Mouse (Mus musculus) intestine, embryonic 14.5 days (tissue): ENCODE data around the gene Gm45062. TPM values are rescaled to one million over a fixed set of nuclear protein-coding genes. Genes with fewer than 3 reads are reported as not detected.

Experiments
- ATAC-seq: fragments of 200-750 bp; cut with Nextera tagmentation; replicated peaks from 2 replicates; pipeline ENCODE4 v1.8.0; 2017; ENCODE audit warnings: low read depth, moderate number of reproducible peaks, moderate TSS enrichment, moderate library complexity; ENCODE audit not compliant: low FRiP score, low TSS enrichment
- DNase-seq: peaks from one replicate; pipeline ENCODE4 v3.0.0-alpha.2; 2018; ENCODE audit warnings: low spot score
- H3K27ac ChIP-seq: fragments of 300-500 bp; sonication (generic); 2 replicates; pipeline ENCODE4 v1.5.1; 2014; ENCODE audit warnings: low read depth, mild to moderate bottlenecking, control low read depth
- H3K27me3 ChIP-seq: fragments of 300-500 bp; sonication (generic); replicated peaks from 2 replicates; pipeline ENCODE4 v1.6.1; 2014; ENCODE audit warnings: low read length, control low read depth; ENCODE audit not compliant: control insufficient read depth, insufficient read depth
- H3K36me3 ChIP-seq: fragments of 300-500 bp; sonication (generic); 2 replicates; pipeline ENCODE4 v1.6.1; 2014; ENCODE audit warnings: low read length, control low read depth; ENCODE audit not compliant: control insufficient read depth, insufficient read depth
- H3K4me1 ChIP-seq: fragments of 300-500 bp; sonication (generic); replicated peaks from 2 replicates; pipeline ENCODE4 v1.6.1; 2014; ENCODE audit warnings: low read length, control low read depth, mixed read lengths; ENCODE audit not compliant: control insufficient read depth, insufficient read depth
- H3K4me2 ChIP-seq: fragments of 300-500 bp; sonication (generic); 2 replicates; pipeline ENCODE4 v1.6.1; 2014; ENCODE audit warnings: low read length
- H3K4me3 ChIP-seq: fragments of 300-500 bp; sonication (generic); 2 replicates; pipeline ENCODE4 v1.5.1; 2014; ENCODE audit warnings: low read depth, low read length, control low read depth, mixed read lengths
- H3K9ac ChIP-seq: fragments of 300-500 bp; sonication (generic); 2 replicates; pipeline ENCODE4 v1.6.1; 2014; ENCODE audit warnings: mild to moderate bottlenecking, low read length
- H3K9me3 ChIP-seq: fragments of 300-500 bp; sonication (generic); 2 replicates; pipeline ENCODE4 v1.6.1; 2016; ENCODE audit warnings: low read length, control low read depth; ENCODE audit not compliant: control insufficient read depth
- WGBS: fragments of 180-500 bp; shearing (Covaris S2); extraction: QIAGEN DNeasy Blood & Tissue Kit; methylation state at CpG from one replicate; pipeline ENCODE4 v1.1.7; 2014; 5-methylcytosine and 5-hydroxymethylcytosine counted together
- polyA plus RNA-seq: library from polyadenylated mRNA; unstranded; fragments of >200 nt; fragmentation: Nextera tagmentation; extraction: Ambion mirVana; gene quantifications from 2 replicates; pipeline ENCODE4 v1.2.1, GENCODE M21; 2014

Gm45062 gene
- polyA plus RNA-seq, 1 experiment from 2014 or later, result 8.6 TPM

DNA sequence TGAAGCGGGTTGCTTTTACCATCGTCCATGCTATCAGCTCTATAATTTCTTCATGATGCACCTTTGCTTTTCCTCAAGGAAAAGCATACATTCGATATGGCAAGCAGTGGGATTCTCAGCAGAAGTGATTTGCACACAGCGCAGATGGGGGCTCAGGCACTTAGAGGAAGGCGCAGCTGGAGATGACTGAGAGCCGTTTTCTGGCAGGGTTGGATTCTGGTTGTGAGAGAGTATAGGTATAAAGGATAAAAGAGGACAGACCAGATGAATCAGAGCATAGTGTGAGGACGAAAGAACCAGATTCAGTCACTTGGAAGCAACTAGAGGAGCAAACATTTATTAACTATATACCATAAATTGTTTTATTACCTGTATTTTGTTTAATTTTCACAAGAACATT is 286.5 kb downstream of the Gm45062 start:
- Histone ChIP-seq H3K9me3 (no peaks in the 10 kb centered on the region), H3K9ac (no peak overlapping the region), H3K27me3 (no peaks in the 10 kb centered on the region), H3K4me3 (no peak overlapping the region), H3K4me1 (no peaks in the 10 kb centered on the region), H3K27ac (no peak overlapping the region), H3K4me2 (no peak overlapping the region), H3K36me3 (peaks cover 3% of the 10 kb centered on the region; the same call in 1 of the 2 replicates)
- no peak for ATAC-seq
- no peak for DNase-seq
- WGBS, result 95% methylated on average over 7 of the region's 7 CpGs

DNA sequence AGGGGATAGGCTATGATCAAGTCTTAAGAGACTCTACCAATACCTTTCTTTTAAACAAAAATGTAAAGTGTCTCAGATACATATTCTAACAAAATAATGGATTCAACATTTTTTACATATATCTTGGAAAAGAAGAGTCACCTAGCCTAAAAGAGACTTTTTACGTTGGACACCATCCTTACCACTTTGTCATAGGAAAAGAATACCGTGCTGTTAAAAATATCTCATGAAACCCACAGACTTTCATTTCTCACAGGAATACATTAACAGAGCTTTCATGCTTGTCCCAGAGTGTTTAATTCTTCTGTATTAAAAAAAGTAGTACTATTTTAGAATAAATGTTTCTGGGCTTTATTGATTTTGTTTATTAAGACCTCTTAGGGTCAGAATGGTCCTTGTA is 291.9 kb downstream of the Gm45062 start:
- H3K27ac ChIP-seq, result no peak overlapping the region
- no peaks in the 10 kb centered on the region for H3K27me3 ChIP-seq
- H3K9me3 ChIP-seq, result no peaks in the 10 kb centered on the region
- H3K4me3 ChIP-seq, result no peak overlapping the region
- H3K4me1 ChIP-seq, result no peaks in the 10 kb centered on the region
- no peak overlapping the region for H3K4me2 ChIP-seq
- WGBS, result 88% methylated on average over 2 of the region's 2 CpGs
- H3K36me3 ChIP-seq, result no peaks in the 10 kb centered on the region
- ATAC-seq (no peak), DNase-seq (no peak)
- no peak overlapping the region for H3K9ac ChIP-seq

DNA sequence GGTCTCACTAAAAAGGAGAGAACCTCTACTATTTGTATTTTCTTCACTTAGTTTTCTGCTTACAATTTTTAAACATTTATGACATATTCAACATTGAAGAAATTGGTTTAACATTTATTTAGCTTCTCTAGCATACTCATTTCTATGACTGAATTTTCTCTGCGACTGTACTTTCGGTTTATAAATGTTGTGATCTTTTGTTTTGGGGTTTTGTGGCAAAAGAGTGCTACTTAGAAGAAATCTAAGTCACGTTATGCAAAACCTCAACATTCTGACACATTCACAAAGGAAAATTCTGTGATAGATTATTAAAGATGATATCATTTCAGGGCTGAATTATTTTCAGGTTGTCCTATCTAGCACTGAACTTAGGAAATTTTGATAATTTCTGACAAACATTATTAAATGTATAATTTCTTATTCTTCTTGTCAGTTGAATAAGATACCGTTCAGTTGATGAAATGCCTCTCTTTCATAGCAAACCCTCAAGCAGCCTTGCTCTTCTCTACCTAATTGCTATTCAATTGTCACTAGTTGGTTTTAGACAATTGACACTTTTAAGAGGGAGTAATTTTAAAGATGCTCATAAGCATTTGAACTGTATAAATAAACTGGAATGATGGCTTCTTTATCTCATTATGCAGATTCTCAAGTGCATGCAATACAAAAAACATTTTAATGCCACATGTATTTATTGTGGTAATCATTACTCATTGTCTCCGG is 297.8 kb downstream of the Gm45062 start:
- no peak overlapping the region for H3K9ac ChIP-seq
- ATAC-seq, result no peak
- no peaks in the 10 kb centered on the region for H3K9me3 ChIP-seq
- H3K4me3 ChIP-seq, result no peak overlapping the region
- H3K27ac ChIP-seq, result no peak overlapping the region
- no peak overlapping the region for H3K4me2 ChIP-seq
- 90% methylated on average over 5 of the region's 5 CpGs for WGBS
- H3K27me3 ChIP-seq, result no peaks in the 10 kb centered on the region
- H3K4me1 ChIP-seq, result no peaks in the 10 kb centered on the region
- no peak for DNase-seq
- H3K36me3 ChIP-seq, result no peaks in the 10 kb centered on the region; the same call in 1 of the 2 replicates

DNA sequence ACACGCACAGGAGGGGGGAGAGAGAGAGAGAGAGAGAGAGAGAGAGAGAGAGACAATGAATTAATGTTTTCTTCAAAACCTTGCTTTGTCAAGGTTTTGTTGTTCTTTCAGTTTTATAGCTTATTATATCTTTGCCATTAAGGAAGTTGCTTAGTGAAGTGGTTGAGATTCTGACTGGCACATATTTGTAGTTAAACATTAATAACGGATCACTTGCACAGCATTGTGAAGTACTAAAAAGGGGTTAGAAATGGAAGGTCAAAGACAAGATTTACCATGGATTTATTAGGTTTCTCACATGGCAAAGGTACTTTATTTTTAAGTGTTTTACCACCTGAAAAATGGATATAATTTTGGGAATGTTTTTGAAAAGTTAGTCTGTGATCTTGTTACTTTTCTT is 301.4 kb downstream of the Gm45062 start:
- Histone ChIP-seq H3K9me3 (no peaks in the 10 kb centered on the region), H3K27ac (no peak overlapping the region), H3K36me3 (no peaks in the 10 kb centered on the region; the same call in 1 of the 2 replicates), H3K9ac (no peak overlapping the region), H3K4me1 (no peaks in the 10 kb centered on the region), H3K4me2 (no peak overlapping the region), H3K4me3 (no peak overlapping the region), H3K27me3 (no peaks in the 10 kb centered on the region)
- ATAC-seq (no peak), DNase-seq (no peak)
- WGBS, result 82% methylated on average over 2 of the region's 2 CpGs

DNA sequence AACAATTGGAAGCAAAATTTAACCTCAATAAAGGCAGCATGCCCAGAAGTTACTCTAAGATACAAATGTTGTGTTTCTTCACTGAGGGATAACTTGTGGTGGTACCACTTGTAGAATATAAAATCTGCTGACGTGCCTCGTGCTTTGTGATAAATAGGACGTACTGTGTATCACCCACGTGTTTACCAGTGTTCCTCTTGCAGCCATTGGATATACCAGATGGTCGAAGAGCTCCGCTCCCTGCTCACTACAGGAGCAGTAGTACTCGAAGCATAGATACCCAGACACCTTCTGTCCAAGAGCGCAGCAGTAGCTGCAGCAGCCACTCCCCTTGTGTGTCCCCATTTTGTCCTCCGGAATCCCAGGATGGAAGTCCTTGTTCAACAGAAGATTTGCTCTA is 323.1 kb downstream of the Gm45062 start:
- H3K9me3 ChIP-seq, result no peaks in the 10 kb centered on the region
- no peak for ATAC-seq

DNA sequence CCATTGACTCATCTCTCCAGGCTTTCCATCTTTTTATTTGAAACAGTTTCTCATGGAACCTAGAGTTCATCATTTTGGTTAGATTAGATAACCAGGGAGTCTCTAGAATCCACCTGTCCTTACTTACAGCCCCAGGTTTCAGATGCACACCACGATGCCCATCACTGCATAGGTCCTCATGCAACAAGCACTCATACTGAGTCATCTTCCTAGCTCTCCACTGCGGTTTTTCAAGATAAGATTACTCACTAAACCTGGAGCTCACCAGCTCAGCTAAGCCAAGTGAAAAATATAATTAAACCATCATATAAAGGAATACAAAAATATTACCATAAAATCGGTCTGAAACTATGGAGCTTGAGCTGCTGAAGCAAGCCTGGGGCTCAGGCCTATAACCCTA is 324.6 kb downstream of the Gm45062 start:
- Histone ChIP-seq H3K4me3 (no peak overlapping the region), H3K4me2 (no peak overlapping the region), H3K9ac (no peak overlapping the region), H3K27ac (no peak overlapping the region), H3K4me1 (no peaks in the 10 kb centered on the region), H3K36me3 (no peaks in the 10 kb centered on the region), H3K27me3 (no peaks in the 10 kb centered on the region), H3K9me3 (no peaks in the 10 kb centered on the region)
- WGBS, result 87% methylated on average over 3 of the region's 3 CpGs
- no peak for ATAC-seq
- DNase-seq, result no peak

More for the DNA sequence above, 323.1 kb downstream of the Gm45062 start:
- H3K36me3 ChIP-seq, result no peaks in the 10 kb centered on the region
- no peak overlapping the region for H3K27ac ChIP-seq
- no peaks in the 10 kb centered on the region for H3K4me1 ChIP-seq
- no peaks in the 10 kb centered on the region for H3K27me3 ChIP-seq
- no peak overlapping the region for H3K9ac ChIP-seq
- no peak overlapping the region for H3K4me2 ChIP-seq
- WGBS, result 92% methylated on average over 9 of the region's 9 CpGs
- DNase-seq, result no peak
- no peak overlapping the region for H3K4me3 ChIP-seq

DNA sequence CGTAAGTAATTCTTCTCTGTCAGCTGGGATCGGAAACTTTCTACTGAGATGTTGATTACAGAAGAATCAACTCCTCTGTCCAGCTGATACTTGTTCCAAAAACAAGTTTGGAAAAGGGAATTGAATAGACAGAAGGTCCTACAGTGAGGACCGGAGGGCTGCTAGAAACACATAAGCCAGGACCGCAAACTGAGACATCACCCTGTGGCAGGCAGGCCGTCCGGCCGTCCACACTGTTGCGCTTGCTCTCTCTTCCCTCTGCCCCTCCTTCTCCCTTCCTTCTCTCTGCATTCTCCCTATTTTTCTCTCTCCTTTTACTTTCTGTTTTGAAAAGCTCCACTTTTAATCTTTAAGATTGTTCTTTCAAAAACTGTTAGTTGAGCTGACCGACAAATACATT is 332.4 kb downstream of the Gm45062 start:
- H3K36me3 ChIP-seq, result peaks cover 6% of the 10 kb centered on the region; the same call in 1 of the 2 replicates
- H3K9ac ChIP-seq, result no peak overlapping the region
- no peaks in the 10 kb centered on the region for H3K4me1 ChIP-seq
- no peak overlapping the region for H3K27ac ChIP-seq
- ATAC-seq, result no peak
- 90% methylated on average over 9 of the region's 9 CpGs for WGBS
- H3K27me3 ChIP-seq, result no peaks in the 10 kb centered on the region
- H3K9me3 ChIP-seq, result no peaks in the 10 kb centered on the region
- DNase-seq, result no peak
- no peak overlapping the region for H3K4me3 ChIP-seq
- no peak overlapping the region for H3K4me2 ChIP-seq

DNA sequence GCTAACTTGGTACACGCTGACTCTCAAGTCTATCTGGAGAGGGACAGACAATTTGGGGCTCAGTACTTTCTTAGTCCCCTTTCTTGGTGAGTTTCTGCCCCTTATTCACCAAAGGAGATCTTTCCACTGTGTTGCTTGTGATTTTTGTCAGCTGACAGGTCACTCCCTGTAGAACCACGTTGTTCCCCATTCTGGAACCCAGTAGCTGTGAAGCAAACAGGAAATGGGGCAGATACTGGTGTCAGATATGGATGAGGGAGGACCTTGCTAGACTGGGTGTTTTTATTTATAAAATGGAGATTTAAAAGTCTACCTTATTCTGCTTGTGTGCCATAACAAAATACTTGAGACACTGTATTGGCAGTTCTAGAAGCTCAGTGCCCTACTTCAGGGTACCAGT is 358.1 kb downstream of the Gm45062 start:
- H3K27me3 ChIP-seq, result no peaks in the 10 kb centered on the region
- no peaks in the 10 kb centered on the region for H3K36me3 ChIP-seq
- DNase-seq (no peak), ATAC-seq (no peak)
- no peak overlapping the region for H3K4me2 ChIP-seq
- H3K4me1 ChIP-seq, result no peaks in the 10 kb centered on the region
- H3K4me3 ChIP-seq, result no peak overlapping the region
- 69% methylated on average over 2 of the region's 2 CpGs for WGBS
- H3K27ac ChIP-seq, result no peak overlapping the region
- H3K9me3 ChIP-seq, result no peaks in the 10 kb centered on the region
- no peak overlapping the region for H3K9ac ChIP-seq
